10 mouse cellular contexts compared by ENCODE assay signal in the genomic region with DNA sequence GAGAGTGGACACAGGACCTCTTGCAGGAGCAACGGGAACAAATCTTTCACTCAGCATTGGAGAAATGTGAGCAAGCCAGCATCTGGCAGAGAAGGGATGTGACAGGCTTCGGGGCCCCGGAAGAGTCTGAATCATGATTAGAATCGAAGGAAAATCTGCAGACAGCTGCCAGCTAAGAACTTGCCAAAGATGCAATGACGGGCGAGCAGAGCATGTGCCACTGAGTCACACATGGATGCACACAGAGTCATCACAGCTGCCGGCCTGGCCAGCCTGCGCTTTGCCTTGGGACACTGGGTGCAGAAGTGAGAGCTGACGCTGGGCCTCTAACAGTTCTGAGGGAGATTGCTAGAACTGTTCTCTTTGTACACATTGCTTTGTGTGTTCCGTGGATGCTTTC.
A peak's percentile ranks its signal among the peaks of the same experiment; 100 is the strongest.
DNase-seq lines count a peak whose midpoint lies in the region.
"Had no signal": no experiment of that assay in that cellular context is flagged by ENCODE, and none has a peak within 500 bp of the region (broad histone marks: within the 10 kb centered on the region; RNA-seq: fewer than 3 reads in every experiment).

No protein-coding gene starts in this region.

- H3K36me3 ChIP-seq in heart, embryonic 10.5 days = no peaks in the 10 kb centered on the region
- H3K36me3 ChIP-seq: embryonic facial prominence, embryonic 15.5 days had no signal

- no peaks in the 10 kb centered on the region for H3K9me3 ChIP-seq in heart, embryonic 10.5 days
- H3K9me3 ChIP-seq: embryonic facial prominence, embryonic 15.5 days had no signal

- WGBS in heart, embryonic 10.5 days = 83% methylated on average over 10 of the region's 10 CpGs

- no peaks in the 10 kb centered on the region for H3K4me1 ChIP-seq in heart, embryonic 10.5 days

- peak; percentile 89 for DNase-seq in heart, adult 11 months
- no peak for DNase-seq in heart, embryonic 10.5 days (ENCODE audit: low spot score)
- DNase-seq in right cerebral cortex, adult 2 months (ENCODE audit: low spot score in 2 of 2) = peak; percentile 65 to 67
- DNase-seq in right cerebral cortex, postnatal 4 days = no peak
- DNase-seq in layer of hippocampus, adult 9-10 months (ENCODE audit: low spot score) = peak; percentile 29
- DNase-seq in adrenal gland, postnatal 25 days = no peak
- DNase-seq in cerebellum, postnatal 36 days = no peak
- no peak for DNase-seq in embryo, embryonic 11 days
- DNase-seq: heart, postnatal 10 days had no signal

- peaks cover 14% of the 10 kb centered on the region for H3K27me3 ChIP-seq in heart, embryonic 10.5 days (ENCODE audit: insufficient read depth, poor library complexity, severe bottlenecking)
- H3K27me3 ChIP-seq: embryonic facial prominence, embryonic 15.5 days had no signal

- no peak overlapping the region for H3K27ac ChIP-seq in heart, embryonic 10.5 days
- H3K27ac ChIP-seq: embryonic facial prominence, embryonic 15.5 days had no signal

- H3K4me3 ChIP-seq in heart, embryonic 10.5 days = no peak overlapping the region
- H3K4me3 ChIP-seq: embryonic facial prominence, embryonic 15.5 days had no signal

Comparison
In these comparisons a context has a peak if more than half of its experiments do, and no peak if none do; other contexts are left out.
1. DNase-seq: peak in heart, adult 11 months (single experiment), right cerebral cortex, adult 2 months (2 of 2) and layer of hippocampus, adult 9-10 months (single experiment); none in heart, embryonic 10.5 days (single experiment), right cerebral cortex, postnatal 4 days (single experiment), adrenal gland, postnatal 25 days (single experiment), cerebellum, postnatal 36 days (0 of 2) and embryo, embryonic 11 days (single experiment).